Mouse (Mus musculus) megakaryocyte, embryonic 14.5 days (primary cell): ENCODE results near the gene Ube2e1.

Source experiments
- FLI1 ChIP-seq: IDR thresholded peaks from 2 replicates; pipeline ENCODE4 v1.6.1; 2012; ENCODE audit warnings: low read length, inconsistent platforms, mixed read lengths
- GATA1 ChIP-seq: IDR thresholded peaks from 3 replicates; pipeline ENCODE4 v1.6.1; 2012; ENCODE audit warnings: mixed read lengths, low read length, inconsistent platforms, borderline replicate concordance

DNA sequence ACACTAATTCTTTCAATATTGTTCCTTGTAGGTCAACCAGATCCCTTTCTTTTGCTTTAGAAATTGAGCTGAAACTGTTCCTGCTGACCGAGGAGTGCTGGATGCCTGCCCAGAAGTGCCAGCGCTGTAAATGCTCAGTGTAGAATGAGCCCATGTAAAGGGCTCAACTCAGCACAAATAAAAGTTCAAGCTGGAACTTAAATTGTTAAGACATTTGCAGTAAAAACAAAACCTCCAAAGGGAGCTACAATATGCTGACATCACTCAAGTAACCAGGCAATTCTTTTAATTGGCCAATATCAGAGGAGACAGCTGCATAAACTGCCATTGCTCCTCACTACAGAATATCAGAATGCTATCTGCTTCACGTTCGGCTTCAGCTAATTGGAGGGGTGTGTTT is 68.2 kb downstream of the Ube2e1 start:
- no peak for TF ChIP-seq GATA1
- TF ChIP-seq FLI1 = no peak
